Mouse (Mus musculus) limb, embryonic 13.5 days (tissue): ENCODE measurements around the gene Ift81. TPM values are rescaled to one million over a fixed set of nuclear protein-coding genes. Genes with fewer than 3 reads are reported as not detected.

ENCODE experiments used
- ATAC-seq: fragments of 200-750 bp; cut with Nextera tagmentation; 2 replicates; pipeline ENCODE4 v1.8.0; 2017; ENCODE audit warnings: low read depth, moderate number of reproducible peaks, moderate TSS enrichment; ENCODE audit not compliant: low FRiP score
- H3K27ac ChIP-seq: fragments of 300-500 bp; sonication (generic); 2 replicates; pipeline ENCODE4 v1.5.1; 2015; ENCODE audit warnings: inconsistent platforms, mild to moderate bottlenecking, moderate library complexity
- H3K27me3 ChIP-seq: fragments of 300-500 bp; sonication (generic); 2 replicates; pipeline ENCODE4 v1.6.1; 2015; ENCODE audit warnings: mild to moderate bottlenecking, inconsistent platforms
- H3K36me3 ChIP-seq: fragments of 300-500 bp; sonication (generic); 2 replicates; pipeline ENCODE4 v1.6.1; 2015; ENCODE audit warnings: inconsistent platforms, mild to moderate bottlenecking, moderate library complexity
- H3K4me1 ChIP-seq: fragments of 300-500 bp; sonication (generic); 2 replicates; pipeline ENCODE4 v1.6.1; 2015; ENCODE audit warnings: inconsistent platforms
- H3K4me2 ChIP-seq: fragments of 300-500 bp; sonication (generic); replicated peaks from 2 replicates; pipeline ENCODE4 v1.6.1; 2015; ENCODE audit warnings: inconsistent platforms, mild to moderate bottlenecking, moderate library complexity
- H3K4me3 ChIP-seq: fragments of 300-500 bp; sonication (generic); 2 replicates; pipeline ENCODE4 v1.5.1; 2015; ENCODE audit warnings: moderate library complexity, mild to moderate bottlenecking, inconsistent platforms
- H3K9ac ChIP-seq: fragments of 300-500 bp; sonication (generic); 2 replicates; pipeline ENCODE4 v1.6.1; 2015; ENCODE audit warnings: mild to moderate bottlenecking, inconsistent platforms
- H3K9me3 ChIP-seq: fragments of 300-500 bp; sonication (generic); 2 replicates; pipeline ENCODE4 v1.6.1; 2016; ENCODE audit warnings: inconsistent platforms
- WGBS: fragments of 180-500 bp; shearing (Covaris S2); methylation state at CpG from one replicate; pipeline ENCODE4 v1.1.7; 2015; 5-methylcytosine and 5-hydroxymethylcytosine counted together
- polyA plus RNA-seq: library from polyadenylated mRNA; unstranded; fragments of >200 nt; fragmentation: Nextera tagmentation; extraction: Ambion mirVana; gene quantifications from 2 replicates; pipeline ENCODE4 v1.2.1, GENCODE M21; 2015

Ift81 gene
- polyA plus RNA-seq, 1 experiment from 2014 or later: 50.7 TPM

GRCm38 (mm10) chr5:122537654-122538053 is 76.7 kb downstream of the Ift81 start:
- H3K27me3 ChIP-seq: no peaks in the 10 kb centered on the region
- no peak for ATAC-seq
- no peak overlapping the region for H3K9ac ChIP-seq
- no peaks in the 10 kb centered on the region for H3K4me1 ChIP-seq
- H3K36me3 ChIP-seq: peaks cover 12% of the 10 kb centered on the region
- H3K27ac ChIP-seq: no peak overlapping the region
- H3K4me3 ChIP-seq: no peak overlapping the region
- WGBS: 95% methylated on average over 5 of the region's 5 CpGs
- H3K9me3 ChIP-seq: no peaks in the 10 kb centered on the region
- H3K4me2 ChIP-seq: no peak overlapping the region

- Histone ChIP-seq H3K4me1 (peaks cover 18% of the 10 kb centered on the region), H3K27me3 (no peaks in the 10 kb centered on the region), H3K27ac (no peak overlapping the region), H3K4me3 (no peak overlapping the region), H3K4me2 (no peak overlapping the region), H3K9me3 (no peaks in the 10 kb centered on the region), H3K36me3 (peaks cover 1% of the 10 kb centered on the region; the same call in 1 of the 2 replicates), H3K9ac (no peak overlapping the region)
- WGBS: 81% methylated on average over 8 of the region's 8 CpGs
- ATAC-seq: no peak
These were observed 80.4 kb downstream of the Ift81 start for GRCm38 (mm10) chr5:122533884-122534283.

- no peaks in the 10 kb centered on the region for H3K9me3 ChIP-seq
- H3K4me1 ChIP-seq: peaks cover 39% of the 10 kb centered on the region
- no peak overlapping the region for H3K4me2 ChIP-seq
- H3K27me3 ChIP-seq: no peaks in the 10 kb centered on the region
- H3K4me3 ChIP-seq: no peak overlapping the region
- ATAC-seq: no peak
- H3K9ac ChIP-seq: peak overlapping the region; percentile 8; the same call in 1 of the 2 replicates
- H3K36me3 ChIP-seq: no peaks in the 10 kb centered on the region
- WGBS: 62% methylated on average over 9 of the region's 9 CpGs
- peak overlapping the region; percentile 88 for H3K27ac ChIP-seq
These were observed 84.3 kb downstream of the Ift81 start for GRCm38 (mm10) chr5:122529913-122530604.

- H3K27ac ChIP-seq: peak overlapping the region; percentile 88
- no peaks in the 10 kb centered on the region for H3K9me3 ChIP-seq
- no peak for ATAC-seq
- H3K4me3 ChIP-seq: no peak overlapping the region
- no peaks in the 10 kb centered on the region for H3K27me3 ChIP-seq
- WGBS: 38% methylated on average over 3 of the region's 3 CpGs
- no peaks in the 10 kb centered on the region for H3K36me3 ChIP-seq
- no peak overlapping the region for H3K4me2 ChIP-seq
- H3K9ac ChIP-seq: peak overlapping the region; percentile 8; the same call in 1 of the 2 replicates
- peaks cover 43% of the 10 kb centered on the region for H3K4me1 ChIP-seq
These were observed 85.0 kb downstream of the Ift81 start for GRCm38 (mm10) chr5:122529316-122529715.

GRCm38 (mm10) chr5:122528591-122528990 is 85.7 kb downstream of the Ift81 start:
- Histone ChIP-seq H3K4me1 (peaks cover 43% of the 10 kb centered on the region), H3K4me3 (no peak overlapping the region), H3K4me2 (no peak overlapping the region), H3K9me3 (no peaks in the 10 kb centered on the region), H3K27ac (peak overlapping the region; percentile 88), H3K36me3 (no peaks in the 10 kb centered on the region), H3K27me3 (no peaks in the 10 kb centered on the region), H3K9ac (no peak overlapping the region)
- ATAC-seq: no peak
- WGBS: 80% methylated on average over 3 of the region's 3 CpGs

GRCm38 (mm10) chr5:122527761-122528160 is 86.6 kb downstream of the Ift81 start:
- Histone ChIP-seq H3K9me3 (no peaks in the 10 kb centered on the region), H3K27me3 (no peaks in the 10 kb centered on the region), H3K4me3 (0 out of 2 replicates have a peak overlapping the region, but pooled peaks have one; percentile 8), H3K36me3 (no peaks in the 10 kb centered on the region), H3K9ac (peak overlapping the region; percentile 14; the same call in 1 of the 2 replicates), H3K4me2 (peak overlapping the region; percentile 53), H3K27ac (peak overlapping the region; percentile 88), H3K4me1 (peaks cover 43% of the 10 kb centered on the region)
- WGBS: 20% methylated on average over 11 of the region's 11 CpGs
- peak; percentile 64; the same call in 1 of the 2 replicates for ATAC-seq

GRCm38 (mm10) chr5:122526878-122527730 is 87.2 kb downstream of the Ift81 start:
- Histone ChIP-seq H3K9ac (peak overlapping the region; percentile 14; the same call in 1 of the 2 replicates), H3K27me3 (no peaks in the 10 kb centered on the region), H3K4me2 (peak overlapping the region; percentile 53), H3K9me3 (no peaks in the 10 kb centered on the region), H3K36me3 (no peaks in the 10 kb centered on the region), H3K4me3 (0 out of 2 replicates have a peak overlapping the region, but pooled peaks have one; percentile 8), H3K27ac (peak overlapping the region; percentile 88), H3K4me1 (peaks cover 43% of the 10 kb centered on the region)
- ATAC-seq: no peak; the same call in 1 of the 2 replicates
- 68% methylated on average over 15 of the region's 15 CpGs for WGBS

GRCm38 (mm10) chr5:122526405-122526804 is 87.9 kb downstream of the Ift81 start:
- no peak overlapping the region for H3K27ac ChIP-seq

GRCm38 (mm10) chr5:122525238-122525931 is 88.9 kb downstream of the Ift81 start:
- Histone ChIP-seq H3K9ac (no peak overlapping the region), H3K27me3 (no peaks in the 10 kb centered on the region), H3K4me1 (peaks cover 49% of the 10 kb centered on the region), H3K4me3 (no peak overlapping the region), H3K4me2 (no peak overlapping the region), H3K27ac (no peak overlapping the region), H3K9me3 (no peaks in the 10 kb centered on the region), H3K36me3 (no peaks in the 10 kb centered on the region)
- no peak for ATAC-seq
- WGBS: 78% methylated on average over 14 of the region's 14 CpGs

More at GRCm38 (mm10) chr5:122526405-122526804, 87.9 kb downstream of the Ift81 start:
- 92% methylated on average over 9 of the region's 9 CpGs for WGBS
- H3K4me2 ChIP-seq: no peak overlapping the region
- H3K9me3 ChIP-seq: no peaks in the 10 kb centered on the region
- H3K4me1 ChIP-seq: peaks cover 43% of the 10 kb centered on the region
- no peaks in the 10 kb centered on the region for H3K36me3 ChIP-seq
- no peak overlapping the region for H3K4me3 ChIP-seq
- no peak overlapping the region for H3K9ac ChIP-seq
- no peaks in the 10 kb centered on the region for H3K27me3 ChIP-seq
- ATAC-seq: no peak

- no peaks in the 10 kb centered on the region for H3K27me3 ChIP-seq
- 76% methylated on average over 4 of the region's 4 CpGs for WGBS
- H3K36me3 ChIP-seq: no peaks in the 10 kb centered on the region
- no peak for ATAC-seq
- no peak overlapping the region for H3K27ac ChIP-seq
- H3K9ac ChIP-seq: no peak overlapping the region
- H3K4me1 ChIP-seq: peaks cover 44% of the 10 kb centered on the region
- H3K9me3 ChIP-seq: no peaks in the 10 kb centered on the region
- H3K4me3 ChIP-seq: no peak overlapping the region
- no peak overlapping the region for H3K4me2 ChIP-seq
These were observed 89.5 kb downstream of the Ift81 start for GRCm38 (mm10) chr5:122524854-122525237.

- H3K27me3 ChIP-seq: no peaks in the 10 kb centered on the region
- no peak overlapping the region for H3K9ac ChIP-seq
- no peak overlapping the region for H3K4me3 ChIP-seq
- no peak overlapping the region for H3K4me2 ChIP-seq
- peaks cover 38% of the 10 kb centered on the region for H3K4me1 ChIP-seq
- H3K36me3 ChIP-seq: no peaks in the 10 kb centered on the region
- H3K27ac ChIP-seq: no peak overlapping the region
- H3K9me3 ChIP-seq: no peaks in the 10 kb centered on the region
- WGBS: 79% methylated on average over 3 of the region's 3 CpGs
- no peak for ATAC-seq
These were observed 90.1 kb downstream of the Ift81 start for GRCm38 (mm10) chr5:122524244-122524643.

- H3K36me3 ChIP-seq: no peaks in the 10 kb centered on the region
- peaks cover 25% of the 10 kb centered on the region for H3K4me1 ChIP-seq
- H3K9me3 ChIP-seq: no peaks in the 10 kb centered on the region
- 55% methylated on average over 3 of the region's 3 CpGs for WGBS
- H3K27ac ChIP-seq: no peak overlapping the region
- H3K9ac ChIP-seq: no peak overlapping the region
- H3K4me3 ChIP-seq: no peak overlapping the region
- H3K4me2 ChIP-seq: no peak overlapping the region
- no peaks in the 10 kb centered on the region for H3K27me3 ChIP-seq
- no peak for ATAC-seq
These were observed 93.2 kb downstream of the Ift81 start for GRCm38 (mm10) chr5:122521130-122521473.
